In the genomic region with DNA sequence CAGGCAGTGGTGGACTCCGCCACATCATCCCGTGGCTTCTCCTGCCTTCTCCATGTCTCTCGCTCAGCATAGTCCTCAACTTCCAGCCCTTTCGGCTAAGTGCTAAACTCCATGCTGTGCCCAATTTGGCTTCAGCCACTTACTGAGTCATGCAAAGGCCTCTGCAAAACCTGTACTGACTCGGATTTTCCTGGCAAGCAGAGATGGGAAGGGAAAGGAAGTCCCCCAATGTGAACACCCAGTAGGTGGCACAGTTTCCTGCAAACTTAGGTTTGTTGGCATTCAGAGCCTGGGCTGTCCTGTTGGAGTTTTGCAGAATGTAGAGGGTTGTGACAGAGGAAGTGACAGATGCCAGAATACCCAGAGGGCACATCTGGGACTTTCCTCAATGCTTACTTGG, we compare ENCODE assay signal across 17 mouse cellular contexts. TPM values are rescaled to one million over a fixed set of nuclear protein-coding genes. Genes with fewer than 3 reads are reported as not detected.
DNase-seq lines count a peak whose midpoint lies in the region; ATAC-seq and TF ChIP-seq lines count a peak whose summit lies in the region.
"Had no signal": no experiment of that assay in that cellular context is flagged by ENCODE, and none has a peak within 500 bp of the region (broad histone marks: within the 10 kb centered on the region; RNA-seq: fewer than 3 reads in every experiment).

No protein-coding gene starts in this region.

- WGBS in heart, adult 2 months = 49% methylated on average over 5 of the region's 5 CpGs
- WGBS in midbrain, postnatal 0 days = 69% methylated on average over 5 of the region's 5 CpGs
- 75% methylated on average over 5 of the region's 5 CpGs for WGBS in midbrain, embryonic 10.5 days

- TF ChIP-seq EP300 in heart, adult 2 months (IDR thresholded peaks at IDR 0.05; ENCODE audit: insufficient read depth, low read depth, low read length) = no peak

- no peak overlapping the region for H3K4me3 ChIP-seq in heart, adult 2 months
- no peak overlapping the region for H3K4me3 ChIP-seq in midbrain, postnatal 0 days (ENCODE audit: low read depth, low read length)
- no peak overlapping the region for H3K4me3 ChIP-seq in midbrain, embryonic 10.5 days
- H3K4me3 ChIP-seq: embryonic facial prominence, embryonic 13.5 days had no signal

- peak in 1 of 2 experiments; percentile 7 for DNase-seq in heart, adult 2 months
- DNase-seq in heart, postnatal 14 days = no peak
- DNase-seq in midbrain, postnatal 0 days (ENCODE audit: low spot score) = no peak
- DNase-seq in midbrain, embryonic 10.5 days (ENCODE audit: low spot score) = no peak
- peak; percentile 20 to 38 for DNase-seq in cerebellum, postnatal 10 days
- DNase-seq in heart, postnatal 10 days = peak; percentile 45 to 50
- DNase-seq in layer of hippocampus, adult 9-11 months = no peak
- DNase-seq: thymus, postnatal 4 days had no signal

- no peak overlapping the region for H3K27ac ChIP-seq in heart, adult 2 months
- no peak overlapping the region for H3K27ac ChIP-seq in midbrain, postnatal 0 days (ENCODE audit: low read depth, low read length)
- no peak overlapping the region for H3K27ac ChIP-seq in midbrain, embryonic 10.5 days (replicated peaks)
- H3K27ac ChIP-seq: embryonic facial prominence, embryonic 13.5 days; hindbrain, embryonic 14.5 days; liver, embryonic 14.5 days had no signal

- intact Hi-C loops in heart, adult 2 months (cut with DNase I) = no loop called here
- intact Hi-C loops in heart, postnatal 14 days (cut with DNase I) = no loop called here
- intact Hi-C loops in heart, postnatal 10 days (cut with DNase I) = no loop called here

- H3K4me2 ChIP-seq in midbrain, postnatal 0 days (ENCODE audit: low read depth, low read length, poor library complexity, severe bottlenecking) = no peak overlapping the region
- H3K4me2 ChIP-seq: embryonic facial prominence, embryonic 13.5 days; hindbrain, embryonic 14.5 days; midbrain, embryonic 11.5 days had no signal

- H3K79me2 ChIP-seq in heart, adult 2 months (replicated peaks; ENCODE audit: control insufficient read depth, insufficient read depth, low read length) = no peaks in the 10 kb centered on the region

- no peaks in the 10 kb centered on the region for H3K36me3 ChIP-seq in heart, adult 2 months (ENCODE audit: control insufficient read depth, insufficient read depth, low read length)
- H3K36me3 ChIP-seq in midbrain, postnatal 0 days (ENCODE audit: insufficient read depth, low read length) = no peaks in the 10 kb centered on the region
- H3K36me3 ChIP-seq in midbrain, embryonic 10.5 days = no peaks in the 10 kb centered on the region
- H3K36me3 ChIP-seq: embryonic facial prominence, embryonic 13.5 days had no signal

- TF ChIP-seq CTCF in heart, adult 2 months (IDR thresholded peaks at IDR 0.05) = peak; percentile 38
- peak; percentile 37; the same call in 1 of the 2 replicates for TF ChIP-seq CTCF in midbrain, postnatal 0 days (IDR thresholded peaks at IDR 0.05)

- peaks cover 2% of the 10 kb centered on the region for H3K4me1 ChIP-seq in heart, adult 2 months (ENCODE audit: control insufficient read depth, insufficient read depth, low read length)
- H3K4me1 ChIP-seq in midbrain, postnatal 0 days (ENCODE audit: insufficient read depth, low read length) = no peaks in the 10 kb centered on the region
- H3K4me1 ChIP-seq in midbrain, embryonic 10.5 days = no peaks in the 10 kb centered on the region

- H3K9me3 ChIP-seq in midbrain, postnatal 0 days (ENCODE audit: low read length) = peaks cover 3% of the 10 kb centered on the region; the same call in 1 of the 2 replicates
- no peaks in the 10 kb centered on the region for H3K9me3 ChIP-seq in midbrain, embryonic 10.5 days (replicated peaks)
- H3K9me3 ChIP-seq: embryonic facial prominence, embryonic 13.5 days had no signal

- no peak for ATAC-seq in midbrain, postnatal 0 days (ENCODE audit: low FRiP score)
- ATAC-seq: forebrain, embryonic 16.5 days had no signal

- no peak overlapping the region for H3K9ac ChIP-seq in heart, adult 2 months (ENCODE audit: low read depth, low read length)
- no peak overlapping the region for H3K9ac ChIP-seq in midbrain, postnatal 0 days (replicated peaks; ENCODE audit: low read length, poor library complexity, severe bottlenecking)
- H3K9ac ChIP-seq: embryonic facial prominence, embryonic 13.5 days; hindbrain, embryonic 14.5 days; liver, embryonic 14.5 days had no signal

- H3K27me3 ChIP-seq in heart, adult 2 months (ENCODE audit: control insufficient read depth, insufficient read depth, low read length) = no peaks in the 10 kb centered on the region
- no peaks in the 10 kb centered on the region for H3K27me3 ChIP-seq in midbrain, postnatal 0 days (ENCODE audit: insufficient read depth, low read length)
- H3K27me3 ChIP-seq in midbrain, embryonic 10.5 days (ENCODE audit: low read depth, poor library complexity, severe bottlenecking) = no peaks in the 10 kb centered on the region
- H3K27me3 ChIP-seq: embryonic facial prominence, embryonic 13.5 days had no signal

- no peak for TF ChIP-seq POLR2A in heart, adult 2 months (IDR thresholded peaks at IDR 0.05; ENCODE audit: insufficient read depth, low read depth, low read length)

RNA-seq across cellular contexts. Expression of a gene that starts 7.2 kb away (rescaled TPM):
- not detected for total RNA-seq in heart, adult 2 months (2021)
- polyA plus RNA-seq in heart, adult 2 months (2012; rRNA removed) = not detected in 2 replicates
- not detected for total RNA-seq in heart, postnatal 14 days (2021)
- total RNA-seq in midbrain, postnatal 0 days (2014; rRNA removed) = not detected in 2 replicates
- polyA plus RNA-seq in midbrain, postnatal 0 days (2015; fragmentation: Nextera tagmentation; extraction: Ambion mirVana) = not detected in 2 replicates
- polyA plus RNA-seq in midbrain, embryonic 10.5 days (2016; fragmentation: Nextera tagmentation; extraction: Ambion mirVana) = not detected in 2 replicates
- total RNA-seq in heart, postnatal 10 days (2021) = not detected
- total RNA-seq: left cerebral cortex, postnatal 25 days had no signal
- polyA plus RNA-seq: embryonic facial prominence, embryonic 13.5 days; forebrain, embryonic 16.5 days; hindbrain, embryonic 14.5 days; kidney, embryonic 16.5 days; liver, embryonic 14.5 days; midbrain, embryonic 11.5 days; neural tube, embryonic 11.5 days; stomach, embryonic 14.5 days had no signal

Comparison
In these comparisons a context has a peak if more than half of its experiments do, and no peak if none do; other contexts are left out.
1. DNase-seq: peak in cerebellum, postnatal 10 days (2 of 2) and heart, postnatal 10 days (2 of 2); none in heart, postnatal 14 days (0 of 2), midbrain, postnatal 0 days (single experiment), midbrain, embryonic 10.5 days (single experiment) and layer of hippocampus, adult 9-11 months (single experiment).